Mouse (Mus musculus) embryo, embryonic 10 days (tissue): Measurements from ENCODE around the gene Ranbp9.
"Not testable (repeated sequence)": the region's sequence is repeated elsewhere in the genome, so short reads cannot be mapped to it uniquely, and the experiment has no call there.

Experiments
- DNase-seq: peaks from one replicate; pipeline ENCODE4 v3.0.0-alpha.2; 2015; ENCODE audit warnings: low spot score

Ranbp9 gene

GRCm38 (mm10) chr13:43496660-43497059, 15.6 kb upstream of the Ranbp9 start:
- peak; percentile 49 for DNase-seq

GRCm38 (mm10) chr13:43495645-43496044, 14.6 kb upstream of the Ranbp9 start:
- DNase-seq, result no peak

GRCm38 (mm10) chr13:43493725-43494124, 12.6 kb upstream of the Ranbp9 start:
- DNase-seq, result no peak

GRCm38 (mm10) chr13:43493058-43493481, 12.0 kb upstream of the Ranbp9 start:
- no peak for DNase-seq

GRCm38 (mm10) chr13:43486501-43487213, 5.6 kb upstream of the Ranbp9 start:
- peak; percentile 52 for DNase-seq

GRCm38 (mm10) chr13:43485278-43485976, 4.3 kb upstream of the Ranbp9 start:
- no peak for DNase-seq

- DNase-seq, result no peak
Observed at GRCm38 (mm10) chr13:43482782-43483181, 1.7 kb upstream of the Ranbp9 start.

DNA sequence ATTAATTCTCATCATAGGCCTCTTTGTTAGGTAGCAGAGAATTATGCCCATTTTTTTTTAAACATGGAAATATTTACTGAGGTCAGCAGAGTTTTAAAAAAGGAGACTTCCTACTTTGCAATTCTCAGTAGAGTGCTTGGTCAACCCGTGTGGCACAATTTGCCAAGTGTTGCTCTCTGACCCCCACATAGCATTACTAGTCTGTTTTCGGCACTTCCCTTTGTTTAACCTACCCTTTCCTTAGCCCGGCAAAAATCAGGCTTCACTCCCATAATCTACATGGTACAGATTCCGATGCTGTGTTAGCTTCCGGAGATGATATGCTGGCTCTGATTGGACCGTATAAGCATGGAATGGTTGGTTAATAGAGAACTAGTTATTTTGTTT, 770 bp upstream of the Ranbp9 start:
- peak; percentile 29 for DNase-seq

- DNase-seq, result no peak
Observed at GRCm38 (mm10) chr13:43480595-43480956, 506 bp downstream of the Ranbp9 start.

DNA sequence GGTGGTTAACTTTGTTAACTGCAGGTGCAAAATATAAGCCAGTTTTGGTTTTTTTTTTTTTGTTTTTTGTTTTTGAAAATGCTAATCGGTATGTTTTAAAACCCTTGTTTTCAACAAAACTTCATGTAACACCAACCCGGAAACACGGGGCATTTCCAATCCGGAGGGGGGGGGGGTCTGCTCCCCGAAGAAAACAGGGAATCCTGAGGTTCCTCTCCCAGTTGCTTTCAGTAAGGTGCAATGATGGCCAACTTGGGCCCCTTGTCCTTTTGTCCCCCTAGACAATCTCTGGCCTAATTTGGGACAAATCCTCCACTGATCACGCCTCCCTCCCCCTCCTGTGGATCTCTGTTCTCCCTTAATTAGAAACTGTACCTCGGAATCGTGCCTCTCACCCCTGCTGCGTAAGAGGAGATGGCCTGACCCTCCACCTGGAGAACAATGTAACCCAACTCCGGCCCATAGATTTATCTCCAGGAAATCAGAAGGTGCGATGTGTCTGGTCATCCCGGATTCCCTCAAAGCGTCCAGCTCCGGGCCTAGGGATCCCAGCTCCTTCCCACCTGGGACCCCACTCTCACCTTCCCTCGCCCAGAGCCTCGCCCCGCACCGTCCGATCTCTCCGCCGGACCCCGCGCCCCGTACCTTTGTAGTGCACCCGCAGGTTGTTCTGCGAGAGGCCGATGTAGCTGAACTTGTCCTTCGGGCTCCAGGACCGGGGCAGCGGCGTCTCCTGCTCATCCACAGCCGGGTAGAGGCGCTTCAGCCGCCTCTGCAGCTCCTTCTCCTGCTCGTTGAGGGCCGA, 1.1 kb downstream of the Ranbp9 start:
- DNase-seq, result peak; percentile 50

- DNase-seq, result no peak
Observed at GRCm38 (mm10) chr13:43479024-43479705, 1.9 kb downstream of the Ranbp9 start.

DNA sequence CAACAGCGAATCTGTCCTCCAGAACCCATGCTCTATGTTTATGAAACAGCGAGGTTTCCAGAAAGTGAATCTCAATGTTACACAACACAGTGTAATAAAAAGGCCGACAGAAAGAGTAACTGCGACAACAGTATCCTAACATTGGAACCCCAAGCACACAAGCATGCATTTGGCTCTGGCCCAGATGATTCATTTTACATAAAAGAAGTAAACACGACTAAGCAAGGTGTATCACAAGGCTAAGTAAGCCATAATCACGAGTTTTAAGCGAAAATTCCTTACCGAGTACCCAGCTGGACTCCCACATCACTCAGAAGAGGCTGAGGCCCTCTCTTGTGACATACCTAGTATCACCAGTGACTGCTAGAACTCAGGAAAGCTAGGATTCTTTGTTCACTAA, 2.5 kb downstream of the Ranbp9 start:
- DNase-seq, result no peak

DNA sequence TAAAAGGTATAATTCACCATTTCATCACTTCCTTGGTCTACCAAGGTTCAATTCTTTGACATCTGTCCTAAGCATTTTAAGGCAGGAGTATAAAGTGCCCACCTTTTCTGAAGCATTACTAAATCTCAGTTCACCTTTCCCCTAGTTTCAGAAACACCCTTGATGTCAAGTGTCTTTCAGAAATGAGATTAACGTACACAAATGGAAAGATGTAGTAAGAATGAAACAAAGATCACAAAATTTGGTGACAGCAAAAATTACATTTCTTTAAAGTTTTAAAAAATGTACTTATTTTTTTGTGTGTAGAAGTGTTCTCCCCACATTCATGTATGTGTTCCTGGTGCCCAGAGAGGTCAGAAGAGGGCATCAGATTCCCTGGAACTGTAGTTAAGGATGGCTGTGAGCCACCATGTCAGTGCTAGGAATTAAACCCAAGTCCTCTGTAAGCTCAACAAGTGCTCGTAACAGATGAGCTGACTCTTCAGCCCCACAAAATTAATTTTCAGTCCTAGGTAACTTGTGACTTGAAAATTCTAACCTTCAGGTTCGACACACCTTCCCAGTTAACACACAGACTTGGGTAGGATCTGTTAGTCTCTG, 3.9 kb downstream of the Ranbp9 start:
- DNase-seq, result no peak

DNA sequence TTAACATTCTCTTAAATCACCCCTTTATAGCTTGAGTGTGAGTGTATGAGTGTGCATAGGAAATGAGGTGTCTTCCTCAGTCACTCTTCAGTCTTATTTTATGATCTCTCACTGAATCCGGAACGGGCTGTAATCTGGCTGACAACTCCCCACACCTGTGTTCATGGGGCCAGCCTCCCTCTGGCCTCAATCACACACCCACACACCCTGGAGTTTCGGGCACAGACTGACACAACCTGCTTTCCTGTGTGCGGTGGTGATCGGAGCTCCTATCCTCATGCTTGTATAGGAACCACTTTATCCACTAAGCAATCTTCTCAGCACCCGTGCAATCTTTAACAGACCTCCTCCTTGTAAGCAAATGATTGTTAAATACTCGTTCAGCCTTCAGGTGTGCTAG, 4.9 kb downstream of the Ranbp9 start:
- DNase-seq, result no peak

DNA sequence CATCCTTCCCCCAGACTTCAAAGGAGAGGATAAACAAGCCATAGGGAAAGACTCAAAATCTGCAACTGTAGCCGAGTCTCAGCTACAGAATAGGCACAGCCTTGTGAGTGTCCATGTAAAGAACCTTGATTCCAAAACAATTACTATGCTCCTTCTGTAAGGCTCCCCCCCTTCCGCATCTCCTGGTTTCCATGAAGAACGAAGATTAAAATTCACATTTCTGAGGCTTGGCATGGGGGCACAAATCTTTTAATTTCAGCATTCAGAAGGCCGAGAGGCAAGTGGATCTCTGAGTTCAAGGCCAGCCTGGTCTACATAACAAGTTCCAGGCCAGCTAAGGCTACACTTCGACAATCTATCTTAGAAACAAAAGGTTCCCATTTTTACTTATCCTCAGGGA, 6.4 kb downstream of the Ranbp9 start:
- no peak for DNase-seq

DNA sequence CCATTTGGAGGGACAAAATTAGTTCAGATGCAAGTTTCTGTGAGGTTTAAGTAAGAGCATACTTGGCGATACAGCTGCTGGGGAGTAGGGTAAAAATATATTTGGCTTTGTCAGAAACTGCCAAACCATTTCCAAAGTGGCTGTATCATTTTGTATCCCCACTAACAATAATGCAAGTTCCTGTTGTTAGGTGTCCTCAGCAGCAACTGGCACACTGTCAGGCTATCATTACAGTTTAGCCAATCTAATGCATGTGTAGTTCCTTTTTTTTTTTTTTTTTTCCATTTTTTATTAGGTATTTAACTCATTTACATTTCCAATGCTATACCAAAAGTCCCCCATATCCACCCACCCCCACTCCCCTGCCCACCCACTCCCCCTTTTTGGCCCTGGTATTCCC, 9.2 kb downstream of the Ranbp9 start:
- not testable (repeated sequence) for DNase-seq

- no peak for DNase-seq
Observed at GRCm38 (mm10) chr13:43469607-43470006, 11.5 kb downstream of the Ranbp9 start.

- DNase-seq, result no peak
Observed at GRCm38 (mm10) chr13:43464605-43465004, 16.5 kb downstream of the Ranbp9 start.

DNA sequence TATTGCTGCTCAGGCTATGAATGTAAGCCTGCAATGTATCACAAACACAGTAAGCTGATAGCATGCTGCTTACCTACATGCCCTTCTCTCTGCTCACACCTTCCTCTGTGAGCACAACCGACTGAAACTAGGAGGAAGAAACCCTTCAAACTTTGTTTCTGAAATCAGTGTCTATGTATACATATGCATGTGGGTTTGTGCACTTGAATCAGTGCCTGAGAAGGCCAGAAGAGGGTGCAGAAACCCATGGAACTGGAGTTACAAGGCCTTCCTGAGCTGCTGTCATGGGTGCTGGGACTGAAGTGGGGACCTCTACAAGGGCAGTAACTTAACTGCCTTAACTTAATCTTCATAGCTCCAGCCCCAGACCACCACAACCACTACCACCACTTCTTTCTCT, 23.9 kb downstream of the Ranbp9 start:
- no peak for DNase-seq

DNA sequence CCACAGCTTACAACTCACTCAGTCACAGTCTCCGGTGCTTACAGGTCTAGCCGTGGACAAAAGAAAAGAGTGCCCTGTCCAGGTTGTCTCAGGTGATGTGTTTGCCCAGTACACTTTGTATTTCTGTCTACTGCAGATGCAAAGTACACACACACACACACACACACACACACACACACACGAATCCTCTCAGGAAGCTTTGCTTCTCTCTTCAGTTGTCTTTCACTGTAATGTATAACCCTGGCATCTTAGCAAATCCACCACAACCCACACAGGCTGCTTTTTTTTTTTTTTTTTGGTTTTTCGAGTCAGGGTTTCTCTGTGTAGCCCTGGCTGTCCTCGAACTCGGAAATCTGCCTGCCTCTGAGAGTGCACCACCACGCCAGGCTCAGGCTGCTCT, 26.7 kb downstream of the Ranbp9 start:
- DNase-seq, result no peak

- DNase-seq, result no peak
Observed at GRCm38 (mm10) chr13:43452843-43453605, 28.1 kb downstream of the Ranbp9 start.
